Mouse (Mus musculus) kidney, embryonic 14.5 days (tissue): ENCODE data around the gene Grm5. TPM values are rescaled to one million over a fixed set of nuclear protein-coding genes. Genes with fewer than 3 reads are reported as not detected.
A peak's percentile ranks its signal among the peaks of the same experiment; 100 is the strongest.

Experiments used
- ATAC-seq: fragments of 200-750 bp; cut with Nextera tagmentation; 2 replicates; pipeline ENCODE4 v1.8.0; 2017; ENCODE audit warnings: moderate number of reproducible peaks, mild to moderate bottlenecking, moderate TSS enrichment, moderate library complexity; ENCODE audit not compliant: low FRiP score, low TSS enrichment
- H3K27ac ChIP-seq: fragments of 300-500 bp; sonication (generic); 2 replicates; pipeline ENCODE4 v1.5.1; 2014; ENCODE audit warnings: low read depth, mild to moderate bottlenecking, low read length, moderate library complexity, mixed read lengths
- H3K27me3 ChIP-seq: fragments of 300-500 bp; sonication (generic); 2 replicates; pipeline ENCODE4 v1.6.1; 2014; ENCODE audit warnings: mild to moderate bottlenecking, low read length; ENCODE audit not compliant: control insufficient read depth, insufficient read depth
- H3K36me3 ChIP-seq: fragments of 300-500 bp; sonication (generic); 2 replicates; pipeline ENCODE4 v1.6.1; 2014; ENCODE audit warnings: low read length, mixed read lengths; ENCODE audit not compliant: control insufficient read depth, insufficient read depth
- H3K4me1 ChIP-seq: fragments of 300-500 bp; sonication (generic); 2 replicates; pipeline ENCODE4 v1.6.1; 2014; ENCODE audit warnings: low read length, mixed read lengths; ENCODE audit not compliant: control insufficient read depth, insufficient read depth
- H3K4me2 ChIP-seq: fragments of 300-500 bp; sonication (generic); replicated peaks from 2 replicates; pipeline ENCODE4 v1.6.1; 2014; ENCODE audit warnings: low read depth, mild to moderate bottlenecking, low read length
- H3K4me3 ChIP-seq: fragments of 300-500 bp; sonication (generic); 2 replicates; pipeline ENCODE4 v1.5.1; 2014; ENCODE audit warnings: mild to moderate bottlenecking, low read length
- H3K9ac ChIP-seq: fragments of 300-500 bp; sonication (generic); 2 replicates; pipeline ENCODE4 v1.6.1; 2014; ENCODE audit warnings: low read depth, mild to moderate bottlenecking, low read length, moderate library complexity
- H3K9me3 ChIP-seq: fragments of 300-500 bp; sonication (generic); 2 replicates; pipeline ENCODE4 v1.6.1; 2016; ENCODE audit warnings: low read length; ENCODE audit not compliant: control insufficient read depth
- WGBS: fragments of 180-500 bp; shearing (Covaris S2); extraction: QIAGEN DNeasy Blood & Tissue Kit; methylation state at CpG from one replicate; pipeline ENCODE4 v1.1.7; 2014; 5-methylcytosine and 5-hydroxymethylcytosine counted together
- polyA plus RNA-seq: library from polyadenylated mRNA; unstranded; fragments of >200 nt; fragmentation: Nextera tagmentation; extraction: Ambion mirVana; gene quantifications from 2 replicates; pipeline ENCODE4 v1.2.1, GENCODE M21; 2014

The Grm5 gene
- not detected in 2 replicates for polyA plus RNA-seq

DNA sequence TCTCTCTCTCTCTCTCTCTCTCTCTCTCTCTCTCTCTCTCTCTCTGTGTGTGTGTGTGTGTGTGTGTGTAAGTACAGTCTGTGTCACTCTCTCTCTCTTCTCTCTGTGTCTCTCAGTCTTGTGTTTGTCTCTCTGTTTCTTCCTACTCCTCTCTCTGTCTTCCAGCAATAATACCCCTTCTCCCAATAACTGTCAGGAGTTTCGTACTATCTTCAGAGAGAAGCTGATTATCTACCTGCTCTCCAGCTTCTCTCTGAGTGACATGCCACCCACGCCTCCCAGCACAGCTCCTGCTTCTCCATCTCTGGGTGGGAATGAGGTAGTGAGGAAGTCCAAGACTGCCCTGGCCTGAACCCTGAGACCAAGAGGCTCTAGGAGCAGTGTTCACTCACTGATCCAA lies at the start of gene Grm5:
TSS of gene Grm5 (plus strand) at position 301 of the 400 bp plus-strand sequence.
- H3K4me1 ChIP-seq, result no peaks in the 10 kb centered on the region
- no peak within 1 kb of the TSS for H3K9ac ChIP-seq
- H3K36me3 ChIP-seq, result no peaks in the 10 kb centered on the region
- H3K27ac ChIP-seq, result no peak within 1 kb of the TSS
- ATAC-seq, result 0 out of 2 replicates have a peak, but pooled peaks have one; percentile 16
- peak within 1 kb of the TSS; percentile 31 for H3K4me2 ChIP-seq
- H3K9me3 ChIP-seq, result no peaks in the 10 kb centered on the region
- H3K27me3 ChIP-seq, result peaks cover 13% of the 10 kb centered on the region
- WGBS, result 32% methylated on average over 2 of the region's 2 CpGs
- peak within 1 kb of the TSS; percentile 6; the same call in 1 of the 2 replicates for H3K4me3 ChIP-seq

DNA sequence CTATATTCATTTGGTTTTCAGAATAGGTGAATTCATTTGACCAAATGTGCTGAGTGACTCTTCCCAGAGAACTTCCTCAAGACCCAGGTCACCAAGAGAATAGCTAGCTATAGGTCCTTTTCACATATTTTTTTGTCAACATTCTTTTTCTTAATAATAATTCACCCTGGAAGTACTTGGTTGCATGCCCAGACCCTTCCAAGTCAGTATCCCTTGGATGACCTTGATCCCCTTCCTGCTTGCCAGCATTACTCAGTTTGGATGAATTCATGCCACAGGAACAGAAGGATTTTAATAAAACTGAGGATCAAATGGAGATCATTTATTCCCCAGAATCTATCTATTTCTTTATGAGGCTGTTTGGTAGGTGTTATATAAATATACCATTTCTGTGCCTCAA lies 44.9 kb upstream of the Grm5 start:
- H3K4me1 ChIP-seq, result no peaks in the 10 kb centered on the region
- ATAC-seq, result no peak
- no peak overlapping the region for H3K9ac ChIP-seq
- H3K4me3 ChIP-seq, result no peak overlapping the region
- H3K4me2 ChIP-seq, result no peak overlapping the region
- H3K9me3 ChIP-seq, result no peaks in the 10 kb centered on the region
- no peaks in the 10 kb centered on the region for H3K36me3 ChIP-seq
- no peak overlapping the region for H3K27ac ChIP-seq
- H3K27me3 ChIP-seq, result no peaks in the 10 kb centered on the region

DNA sequence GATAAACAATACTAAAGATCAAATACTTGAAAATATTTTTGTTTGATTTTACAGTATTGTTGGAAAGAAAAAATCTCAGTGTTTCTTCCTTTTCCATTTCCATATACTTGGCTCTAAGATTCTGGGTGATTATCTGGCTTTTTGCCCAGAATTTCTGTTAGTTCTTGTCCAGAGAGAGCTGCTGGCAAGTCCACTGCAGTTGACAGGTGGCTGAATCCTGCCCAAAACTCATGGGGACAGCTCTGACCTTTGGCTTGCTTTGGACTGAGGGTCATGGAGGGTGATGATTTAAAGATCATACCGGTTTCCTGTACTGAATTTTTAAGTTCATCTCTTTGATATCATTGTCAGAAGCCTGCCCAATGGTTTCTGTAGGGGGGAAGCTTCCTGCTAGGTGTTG lies 18.7 kb upstream of the Grm5 start:
- Histone ChIP-seq H3K4me2 (no peak overlapping the region), H3K4me3 (no peak overlapping the region), H3K27ac (no peak overlapping the region), H3K36me3 (no peaks in the 10 kb centered on the region), H3K4me1 (no peaks in the 10 kb centered on the region), H3K27me3 (no peaks in the 10 kb centered on the region), H3K9ac (no peak overlapping the region), H3K9me3 (no peaks in the 10 kb centered on the region)
- no peak for ATAC-seq
- WGBS, result 36% methylated on average over 1 of the region's 1 CpGs

DNA sequence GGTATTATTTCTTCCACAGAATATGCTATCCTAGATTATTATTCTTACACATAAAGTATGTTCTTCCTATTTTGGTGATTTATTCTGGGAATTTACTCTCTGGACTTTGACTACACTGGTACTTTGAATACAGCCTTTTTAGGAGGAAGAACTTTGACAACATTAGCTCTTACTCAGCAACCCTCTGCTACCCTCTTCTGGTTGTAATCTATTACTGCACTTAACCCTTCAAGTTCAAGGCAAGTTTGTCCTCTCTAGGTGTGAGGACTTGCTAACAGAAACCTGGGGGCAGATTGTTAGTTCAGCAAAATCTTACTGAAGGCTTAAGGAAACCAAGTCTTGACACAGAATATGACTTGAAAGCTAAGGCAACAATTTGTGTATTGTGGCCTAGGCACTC lies 17.5 kb upstream of the Grm5 start:
- no peak overlapping the region for H3K4me3 ChIP-seq
- H3K9ac ChIP-seq, result no peak overlapping the region
- ATAC-seq, result no peak
- no peaks in the 10 kb centered on the region for H3K9me3 ChIP-seq
- H3K36me3 ChIP-seq, result no peaks in the 10 kb centered on the region
- no peak overlapping the region for H3K4me2 ChIP-seq
- H3K27ac ChIP-seq, result no peak overlapping the region
- H3K27me3 ChIP-seq, result no peaks in the 10 kb centered on the region
- H3K4me1 ChIP-seq, result no peaks in the 10 kb centered on the region

DNA sequence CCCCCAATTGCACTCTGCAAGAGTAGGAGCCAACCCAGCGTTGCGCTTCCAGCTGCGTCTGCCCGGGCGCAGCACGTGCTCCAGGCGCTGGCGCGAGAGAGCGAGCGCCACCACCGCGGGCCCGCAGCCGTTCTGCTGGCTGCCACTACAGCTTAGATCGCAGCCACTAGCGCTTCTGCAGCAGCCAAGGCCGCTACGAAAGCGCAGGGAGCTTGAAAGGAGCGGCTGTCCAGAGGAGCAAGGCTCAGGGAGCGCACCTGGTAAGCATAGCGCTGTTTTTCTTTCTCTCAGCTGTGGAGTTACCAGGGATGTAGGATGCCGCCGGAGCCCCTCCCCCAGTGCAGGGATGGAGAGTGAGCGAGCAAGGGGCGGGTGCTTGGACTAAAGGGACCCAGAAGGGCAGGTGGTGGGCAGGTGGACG lies 323 bp downstream of the Grm5 start:
- H3K36me3 ChIP-seq, result no peaks in the 10 kb centered on the region
- H3K27ac ChIP-seq, result no peak overlapping the region
- H3K4me3 ChIP-seq, result peak overlapping the region; percentile 6; the same call in 1 of the 2 replicates
- under 1% methylated on average over 28 of the region's 28 CpGs for WGBS
- peak; percentile 32; the same call in 1 of the 2 replicates for ATAC-seq
- no peaks in the 10 kb centered on the region for H3K4me1 ChIP-seq
- peak overlapping the region; percentile 31 for H3K4me2 ChIP-seq
- H3K27me3 ChIP-seq, result peaks cover 13% of the 10 kb centered on the region
- no peak overlapping the region for H3K9ac ChIP-seq
- H3K9me3 ChIP-seq, result no peaks in the 10 kb centered on the region

DNA sequence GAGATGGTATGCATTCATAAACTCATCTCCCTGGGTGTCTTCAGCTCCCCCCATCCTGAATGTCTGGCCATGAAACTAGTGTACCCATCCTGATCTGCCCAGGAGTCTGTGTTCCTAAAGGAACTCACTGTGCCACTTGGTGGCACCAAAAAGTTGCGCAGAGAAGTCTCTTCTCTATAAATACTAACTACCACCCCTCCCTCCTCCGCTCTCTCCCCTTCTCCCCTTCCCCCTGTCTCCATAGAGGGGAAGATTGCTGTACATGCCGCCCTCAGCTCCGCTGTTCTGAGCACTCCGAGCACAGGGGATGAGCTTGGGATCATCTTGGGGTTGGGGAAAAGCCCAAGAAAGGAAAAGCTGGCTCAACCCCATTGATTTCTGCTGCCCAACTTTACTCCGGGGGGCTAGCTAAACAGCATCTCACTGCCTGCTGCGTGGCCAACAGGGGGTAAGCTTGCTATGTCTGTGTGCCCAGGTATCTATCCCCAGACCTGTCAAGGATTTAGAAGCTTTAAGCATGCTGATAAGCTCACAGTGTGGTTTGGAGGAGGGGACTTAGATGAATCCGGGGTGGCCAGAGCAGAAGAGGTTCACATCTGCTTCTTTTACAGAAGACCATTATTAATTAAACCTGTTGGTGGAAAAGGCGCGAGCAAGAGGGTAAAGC lies 2.4 kb downstream of the Grm5 start:
- no peaks in the 10 kb centered on the region for H3K4me1 ChIP-seq
- H3K27ac ChIP-seq, result no peak overlapping the region
- peaks cover 13% of the 10 kb centered on the region for H3K27me3 ChIP-seq
- no peak overlapping the region for H3K4me2 ChIP-seq
- no peaks in the 10 kb centered on the region for H3K9me3 ChIP-seq
- no peaks in the 10 kb centered on the region for H3K36me3 ChIP-seq
- no peak for ATAC-seq
- WGBS, result 13% methylated on average over 10 of the region's 10 CpGs
- no peak overlapping the region for H3K9ac ChIP-seq
- H3K4me3 ChIP-seq, result no peak overlapping the region

DNA sequence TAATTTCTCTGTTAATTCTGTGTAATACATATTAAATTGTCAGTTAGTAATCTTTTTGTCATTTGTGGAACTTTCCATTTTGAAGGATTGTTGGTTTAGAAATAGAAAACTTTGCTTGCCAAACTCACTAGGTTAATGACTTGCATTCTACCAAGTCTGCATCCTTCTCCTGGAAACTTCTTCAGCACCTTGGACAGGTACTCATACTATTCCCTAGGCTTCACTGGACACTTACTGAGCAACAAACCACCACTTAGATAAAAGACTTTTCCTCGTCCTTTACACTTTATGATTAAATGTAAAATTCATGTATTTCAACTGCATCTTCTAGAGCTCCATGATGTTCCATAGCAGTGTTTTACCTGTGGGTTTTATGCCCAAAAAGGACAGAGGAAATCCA lies 4.0 kb downstream of the Grm5 start:
- no peak overlapping the region for H3K9ac ChIP-seq
- peaks cover 13% of the 10 kb centered on the region for H3K27me3 ChIP-seq
- no peak overlapping the region for H3K4me2 ChIP-seq
- no peaks in the 10 kb centered on the region for H3K36me3 ChIP-seq
- WGBS, result 18% methylated on average over 1 of the region's 1 CpGs
- H3K9me3 ChIP-seq, result no peaks in the 10 kb centered on the region
- H3K4me1 ChIP-seq, result no peaks in the 10 kb centered on the region
- H3K4me3 ChIP-seq, result no peak overlapping the region
- H3K27ac ChIP-seq, result no peak overlapping the region
- no peak for ATAC-seq

DNA sequence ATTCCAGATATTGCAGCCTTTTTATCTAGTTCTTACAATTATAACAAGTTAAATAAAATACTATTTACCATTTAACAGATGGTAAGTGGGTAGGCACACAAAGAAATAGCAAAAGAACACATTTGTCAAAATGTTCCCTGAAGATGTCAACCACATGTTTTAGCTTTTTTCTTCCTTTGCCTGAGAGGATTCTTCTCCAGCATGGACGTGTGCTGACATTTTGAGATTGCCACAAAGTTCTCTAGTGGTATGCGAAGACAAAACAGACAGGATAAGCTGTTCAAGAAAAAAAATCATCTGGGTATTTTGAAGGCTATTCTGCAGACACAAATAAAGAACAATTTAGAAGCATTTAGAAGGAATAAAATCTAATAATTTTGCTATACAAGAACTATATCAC lies 42.3 kb downstream of the Grm5 start:
- WGBS, result 70% methylated on average over 2 of the region's 2 CpGs
- no peaks in the 10 kb centered on the region for H3K27me3 ChIP-seq
- H3K9ac ChIP-seq, result no peak overlapping the region
- no peak overlapping the region for H3K4me3 ChIP-seq
- no peaks in the 10 kb centered on the region for H3K4me1 ChIP-seq
- no peaks in the 10 kb centered on the region for H3K9me3 ChIP-seq
- H3K36me3 ChIP-seq, result no peaks in the 10 kb centered on the region
- ATAC-seq, result no peak
- no peak overlapping the region for H3K4me2 ChIP-seq
- H3K27ac ChIP-seq, result no peak overlapping the region

DNA sequence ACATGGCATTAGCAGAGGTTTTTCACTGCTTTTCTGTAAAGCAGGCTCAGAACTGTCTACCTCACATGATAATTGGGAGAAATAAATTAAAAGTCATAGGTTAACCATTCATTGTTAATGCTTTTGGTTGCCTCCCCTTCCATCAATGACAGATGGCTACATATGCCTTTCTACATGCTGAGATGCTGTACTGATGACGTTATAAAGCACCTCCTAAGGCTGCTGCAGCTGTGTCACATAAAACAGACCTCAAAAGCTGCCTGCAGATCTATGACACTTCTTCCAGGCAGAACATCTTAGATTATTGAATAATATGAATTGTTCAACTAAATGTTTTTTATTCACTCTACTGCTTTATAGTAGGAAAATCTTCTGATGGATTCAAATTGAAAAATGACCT lies 51.6 kb downstream of the Grm5 start:
- Histone ChIP-seq H3K9me3 (no peaks in the 10 kb centered on the region), H3K4me3 (no peak overlapping the region), H3K36me3 (no peaks in the 10 kb centered on the region), H3K4me2 (no peak overlapping the region), H3K27ac (no peak overlapping the region), H3K9ac (no peak overlapping the region), H3K4me1 (no peaks in the 10 kb centered on the region), H3K27me3 (no peaks in the 10 kb centered on the region)
- ATAC-seq, result no peak
- 54% methylated on average over 1 of the region's 1 CpGs for whole genome bisulfite sequencing
